Mouse (Mus musculus): ENCODE results near the gene Sspn.

GRCm38 (mm10) chr6:145972107-145972506 lies 40.7 kb downstream of the Sspn start:
- TF ChIP-seq POLR2A (IDR thresholded peaks at IDR 0.05; ENCODE audit: insufficient read length, low read depth) (no peak), SRF (IDR thresholded peaks at IDR 0.05; ENCODE audit: control insufficient read depth, insufficient read length, low read depth) (no peak), E2F4 (IDR thresholded peaks at IDR 0.05; ENCODE audit: insufficient read depth) (no peak), MAX (IDR thresholded peaks at IDR 0.05; ENCODE audit: low read depth) (no peak), MYOG (IDR thresholded peaks at IDR 0.05; ENCODE audit: control insufficient read depth in 1 of 3, insufficient read depth in 1 of 3, insufficient read length in 2 of 3, low read depth in 2 of 3) (no peak), MYOD1 (IDR thresholded peaks at IDR 0.05; ENCODE audit: control insufficient read depth in 1 of 3, insufficient read length in 2 of 3, low read depth in 2 of 3) (no peak), TCF12 (IDR thresholded peaks at IDR 0.05; ENCODE audit: insufficient read depth, poor library complexity, severe bottlenecking) (no peak), REST (IDR thresholded peaks at IDR 0.05; ENCODE audit: insufficient read depth, insufficient read length) (no peak), USF1 (IDR thresholded peaks at IDR 0.05; ENCODE audit: low read depth) (no peak)

Data from myocyte (in vitro differentiated cells).